Mouse (Mus musculus) forebrain, embryonic 14.5 days (tissue): ENCODE measurements around the gene Minpp1. TPM values are rescaled to one million over a fixed set of nuclear protein-coding genes. Genes with fewer than 3 reads are reported as not detected.
"Not testable (repeated sequence)": the region's sequence is repeated elsewhere in the genome, so short reads cannot be mapped to it uniquely, and the experiment has no call there.

Experiments used
- ATAC-seq: fragments of 200-750 bp; cut with Nextera tagmentation; 2 replicates; pipeline ENCODE4 v1.8.0; 2017; ENCODE audit warnings: mild to moderate bottlenecking, moderate library complexity
- DNase-seq: peaks from one replicate; pipeline ENCODE4 v3.0.0-alpha.2; 2015; ENCODE audit warnings: low spot score
- H3K27ac ChIP-seq: fragments of 300-500 bp; sonication (generic); 2 replicates; pipeline ENCODE4 v1.5.1; 2014; ENCODE audit warnings: low read depth, mild to moderate bottlenecking, control low read depth, low read length, moderate library complexity
- H3K27me3 ChIP-seq: fragments of 300-500 bp; sonication (generic); replicated peaks from 2 replicates; pipeline ENCODE4 v1.6.1; 2014; ENCODE audit warnings: low read length, control low read depth, mixed read lengths; ENCODE audit not compliant: control insufficient read depth, insufficient read depth
- H3K36me3 ChIP-seq: fragments of 300-500 bp; sonication (generic); 2 replicates; pipeline ENCODE4 v1.6.1; 2014; ENCODE audit warnings: low read length, control low read depth; ENCODE audit not compliant: control insufficient read depth, insufficient read depth
- H3K4me1 ChIP-seq: fragments of 300-500 bp; sonication (generic); 2 replicates; pipeline ENCODE4 v1.6.1; 2014; ENCODE audit warnings: antibody characterized with exemption, low read length, control low read depth; ENCODE audit not compliant: control insufficient read depth, insufficient read depth
- H3K4me2 ChIP-seq: fragments of 300-500 bp; sonication (generic); 2 replicates; pipeline ENCODE4 v1.6.1; 2014; ENCODE audit warnings: mild to moderate bottlenecking, control low read depth, low read length
- H3K4me3 ChIP-seq: fragments of 300-500 bp; sonication (generic); 2 replicates; pipeline ENCODE4 v1.5.1; 2014; ENCODE audit warnings: low read depth, low read length, control low read depth
- H3K9ac ChIP-seq: fragments of 300-500 bp; sonication (generic); 2 replicates; pipeline ENCODE4 v1.6.1; 2014; ENCODE audit warnings: mild to moderate bottlenecking, low read length, control low read depth, moderate library complexity
- H3K9me3 ChIP-seq: fragments of 300-500 bp; sonication (generic); replicated peaks from 2 replicates; pipeline ENCODE4 v1.6.1; 2016; ENCODE audit warnings: low read length, control low read depth, mixed read lengths; ENCODE audit not compliant: control insufficient read depth
- WGBS: fragments of 180-500 bp; shearing (Covaris S2); extraction: QIAGEN DNeasy Blood & Tissue Kit; methylation state at CpG from one replicate; pipeline ENCODE4 v1.1.7; 2014; 5-methylcytosine and 5-hydroxymethylcytosine counted together
- polyA plus RNA-seq: library from polyadenylated mRNA; unstranded; fragments of >200 nt; fragmentation: Nextera tagmentation; extraction: Ambion mirVana; gene quantifications from 2 replicates; pipeline ENCODE4 v1.2.1, GENCODE M21; 2014

The Minpp1 gene
- polyA plus RNA-seq, 1 experiment from 2014 or later: 37.5 TPM

DNA sequence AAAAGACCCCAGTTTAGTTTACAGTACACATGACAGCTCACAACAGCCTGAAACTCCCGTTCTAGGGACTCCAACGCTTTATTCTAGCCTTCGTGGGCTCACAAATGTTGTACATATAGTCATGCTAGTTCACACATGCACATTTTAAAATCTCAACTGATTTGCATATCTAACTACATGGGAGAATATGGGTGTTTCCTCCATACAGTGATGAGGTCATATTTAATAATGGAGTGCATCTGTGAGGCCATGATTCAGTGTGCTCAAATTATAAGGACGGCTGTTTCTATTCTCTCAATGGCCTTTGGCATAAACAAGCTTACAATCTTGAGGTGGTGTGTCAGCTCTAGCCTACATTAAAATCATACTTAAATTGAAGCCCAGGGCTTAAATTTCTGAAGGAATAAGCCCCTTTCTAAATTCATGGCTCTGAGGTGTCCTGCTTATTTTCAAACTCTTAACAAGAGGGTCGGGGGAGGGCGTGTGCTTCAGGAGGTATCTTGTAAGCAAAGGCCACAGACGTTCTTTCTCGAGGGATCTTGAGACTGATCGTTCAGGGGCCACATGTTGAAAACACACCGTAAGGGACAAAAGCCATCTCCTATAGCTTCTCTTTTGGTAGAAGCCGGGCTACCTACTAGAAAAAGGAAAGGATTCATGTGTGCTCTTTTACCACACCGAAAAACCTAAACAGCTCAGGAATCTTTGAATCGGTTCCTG is 468 bp upstream of the Minpp1 start:
- Histone ChIP-seq H3K4me1 (peaks cover 9% of the 10 kb centered on the region), H3K36me3 (no peaks in the 10 kb centered on the region)
- 16% methylated on average over 13 of the region's 13 CpGs for WGBS

DNA sequence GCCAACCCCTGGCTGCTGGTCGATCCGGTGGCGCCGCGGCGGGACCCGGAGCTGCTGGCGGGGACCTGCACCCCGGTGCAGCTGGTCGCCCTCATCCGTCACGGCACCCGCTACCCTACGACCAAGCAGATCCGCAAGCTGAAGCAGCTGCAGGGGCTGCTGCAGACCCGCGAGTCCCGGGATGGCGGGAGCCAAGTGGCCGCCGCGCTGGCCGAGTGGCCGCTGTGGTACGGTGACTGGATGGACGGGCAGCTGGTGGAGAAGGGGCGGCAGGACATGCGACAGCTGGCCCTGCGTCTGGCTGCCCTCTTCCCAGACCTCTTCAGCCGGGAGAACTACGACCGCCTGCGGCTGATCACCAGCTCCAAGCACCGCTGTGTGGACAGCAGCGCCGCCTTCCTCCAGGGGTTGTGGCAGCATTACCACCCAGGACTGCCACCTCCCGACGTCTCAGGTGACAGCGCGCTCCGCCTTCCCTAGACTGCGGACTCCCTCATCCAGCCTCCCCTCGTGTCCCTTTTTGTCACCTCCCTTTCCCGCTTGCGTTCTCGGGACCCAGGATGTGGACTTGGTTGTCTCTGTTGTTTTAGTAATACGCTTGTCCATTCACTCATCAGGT is 646 bp downstream of the Minpp1 start:
- H3K9ac ChIP-seq: peak overlapping the region; percentile 85
- WGBS: under 1% methylated on average over 44 of the region's 47 CpGs
- ATAC-seq (peak; percentile 81), DNase-seq (peak; percentile 59)
- H3K4me1 ChIP-seq, H3K9me3 ChIP-seq, H3K36me3 ChIP-seq, H3K27me3 ChIP-seq: not testable (repeated sequence)
- H3K4me3 ChIP-seq: peak overlapping the region; percentile 74
- H3K4me2 ChIP-seq: peak overlapping the region; percentile 79
- peak overlapping the region; percentile 87 for H3K27ac ChIP-seq

More for the DNA sequence above, 468 bp upstream of the Minpp1 start:
- Histone ChIP-seq H3K4me3 (peak overlapping the region; percentile 74), H3K9me3 (no peaks in the 10 kb centered on the region), H3K27me3 (no peaks in the 10 kb centered on the region), H3K4me2 (peak overlapping the region; percentile 79), H3K27ac (peak overlapping the region; percentile 87), H3K9ac (peak overlapping the region; percentile 85)
- ATAC-seq: no peak; the same call in 1 of the 2 replicates
- DNase-seq: peak; percentile 25

DNA sequence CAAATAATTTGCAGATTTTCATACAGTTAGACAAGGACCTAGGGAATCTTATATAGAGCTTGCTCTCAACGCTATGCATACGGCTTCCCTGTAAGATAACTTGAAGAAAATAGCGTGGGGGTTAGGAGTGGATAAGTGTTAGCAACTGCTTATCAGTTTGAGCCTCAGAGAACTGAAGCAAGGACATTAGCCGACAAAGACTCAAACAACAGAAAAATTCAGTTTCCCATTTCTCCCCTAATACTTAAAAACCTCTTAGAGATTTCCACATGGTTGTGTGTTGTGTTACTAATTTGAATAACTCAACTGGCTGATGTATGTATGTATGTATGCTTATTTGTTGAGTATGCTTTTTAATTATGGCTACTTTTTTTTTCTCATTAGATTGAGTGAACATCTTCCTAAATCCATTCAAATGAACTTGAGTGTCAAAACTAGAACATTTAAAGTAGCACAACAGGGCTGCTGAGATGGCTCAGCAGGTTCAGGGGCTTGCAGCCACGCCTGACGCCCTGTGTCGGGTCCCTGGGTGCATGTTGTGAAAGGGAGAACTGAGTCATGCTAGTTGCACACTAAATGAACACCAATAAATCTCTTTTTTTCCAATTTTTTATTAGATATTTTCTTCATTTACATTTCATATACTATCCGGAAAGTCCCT is 2.2 kb downstream of the Minpp1 start:
- H3K4me3 ChIP-seq: no peak overlapping the region
- H3K27me3 ChIP-seq: no peaks in the 10 kb centered on the region
- no peak for ATAC-seq
- WGBS: 82% methylated on average over 8 of the region's 8 CpGs
- H3K9me3 ChIP-seq: no peaks in the 10 kb centered on the region
- peaks cover 3% of the 10 kb centered on the region; the same call in 1 of the 2 replicates for H3K36me3 ChIP-seq
- H3K4me2 ChIP-seq: peak overlapping the region; percentile 79
- no peak for DNase-seq
- no peak overlapping the region for H3K9ac ChIP-seq
- H3K4me1 ChIP-seq: peaks cover 9% of the 10 kb centered on the region
- H3K27ac ChIP-seq: no peak overlapping the region

DNA sequence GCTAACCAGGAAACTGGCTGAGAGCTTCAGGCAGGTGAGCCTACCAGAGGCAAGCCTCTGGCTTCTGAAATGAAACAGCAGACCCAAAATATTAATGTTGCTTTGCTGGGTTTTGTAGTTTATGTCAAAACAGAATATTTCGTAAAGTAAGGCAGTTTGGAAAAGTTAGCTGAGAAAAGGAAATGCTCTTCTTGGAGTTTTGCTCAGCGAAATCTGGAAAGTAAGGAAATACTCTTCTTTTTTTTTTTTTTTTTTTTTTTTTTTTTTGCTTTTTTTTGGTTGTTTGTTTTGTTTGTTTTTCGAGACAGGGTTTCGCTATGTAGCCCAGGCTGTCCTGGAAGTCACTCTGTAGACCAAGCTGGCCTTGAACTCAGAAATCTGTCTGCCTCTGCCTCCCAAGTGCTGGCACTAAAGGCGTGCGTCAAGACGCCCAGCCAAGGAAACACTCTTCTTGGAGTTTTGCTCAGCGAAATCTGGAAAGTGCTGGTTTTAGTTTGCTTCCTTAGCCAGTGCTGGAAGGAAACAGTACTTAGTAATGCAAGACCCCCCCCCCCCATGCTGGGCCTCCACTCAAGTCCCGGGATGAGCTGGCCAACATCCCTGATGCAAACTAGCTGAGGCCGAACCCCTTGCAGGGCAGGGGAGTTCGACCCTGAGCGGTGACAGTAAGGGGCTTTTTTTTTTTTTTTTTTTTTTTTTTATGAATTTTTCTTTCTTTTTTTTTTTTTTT is 3.8 kb downstream of the Minpp1 start:
- no peak for DNase-seq
- Histone ChIP-seq H3K36me3 (peaks cover 10% of the 10 kb centered on the region), H3K9ac (no peak overlapping the region), H3K4me3 (no peak overlapping the region), H3K27ac (no peak overlapping the region), H3K4me1 (peaks cover 9% of the 10 kb centered on the region), H3K27me3 (no peaks in the 10 kb centered on the region), H3K4me2 (no peak overlapping the region), H3K9me3 (no peaks in the 10 kb centered on the region)
- no peak for ATAC-seq
- WGBS: 89% methylated on average over 12 of the region's 12 CpGs

DNA sequence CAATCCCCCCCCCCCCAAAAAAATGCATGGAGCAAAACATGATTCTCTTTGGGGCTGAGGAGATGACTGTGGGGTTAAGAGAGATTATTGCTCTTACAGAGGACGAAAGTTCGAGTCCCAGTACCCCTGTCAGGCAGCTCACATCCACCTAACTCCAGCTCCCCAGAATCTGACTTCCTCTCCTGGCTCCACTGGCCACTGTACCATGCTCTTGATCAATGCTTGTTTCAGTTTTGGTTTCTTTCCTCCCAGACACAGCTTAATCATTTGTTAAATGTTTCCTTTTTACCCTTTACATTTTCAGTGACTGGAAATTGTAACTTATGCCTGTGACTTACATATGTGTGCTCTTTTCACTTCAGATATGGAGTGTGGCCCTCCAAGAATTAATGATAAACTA is 5.4 kb downstream of the Minpp1 start:
- H3K36me3 ChIP-seq: peaks cover 24% of the 10 kb centered on the region
- DNase-seq (no peak), ATAC-seq (no peak)
- WGBS: 91% methylated on average over 2 of the region's 2 CpGs
- no peak overlapping the region for H3K27ac ChIP-seq
- no peaks in the 10 kb centered on the region for H3K27me3 ChIP-seq
- H3K9me3 ChIP-seq: no peaks in the 10 kb centered on the region
- H3K4me1 ChIP-seq: peaks cover 4% of the 10 kb centered on the region
- no peak overlapping the region for H3K4me3 ChIP-seq
- no peak overlapping the region for H3K4me2 ChIP-seq
- H3K9ac ChIP-seq: no peak overlapping the region

DNA sequence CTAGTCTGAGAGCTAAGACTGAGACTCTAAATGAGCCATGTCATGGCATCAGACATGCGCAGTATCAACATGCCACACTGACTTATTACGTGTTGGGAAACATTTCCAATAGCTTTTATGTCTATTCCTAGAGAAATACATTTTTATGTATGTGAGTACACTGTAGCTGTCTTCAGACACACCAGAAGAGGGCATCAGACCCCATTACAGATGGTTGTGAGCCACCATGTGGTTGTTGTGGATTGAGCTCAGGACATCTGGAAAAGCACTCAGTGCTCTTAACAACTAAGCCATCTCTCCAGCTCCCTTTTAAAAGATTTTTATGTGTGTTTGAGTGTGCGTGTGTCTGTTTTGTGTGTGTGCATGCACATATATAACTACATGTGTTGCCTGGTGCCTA is 6.8 kb downstream of the Minpp1 start:
- Histone ChIP-seq H3K9ac (no peak overlapping the region), H3K4me2 (no peak overlapping the region), H3K4me3 (no peak overlapping the region), H3K27me3 (no peaks in the 10 kb centered on the region), H3K9me3 (no peaks in the 10 kb centered on the region), H3K27ac (no peak overlapping the region), H3K4me1 (peaks cover 4% of the 10 kb centered on the region), H3K36me3 (peaks cover 24% of the 10 kb centered on the region)
- DNase-seq (no peak), ATAC-seq (no peak)
- 97% methylated on average over 3 of the region's 3 CpGs for WGBS

DNA sequence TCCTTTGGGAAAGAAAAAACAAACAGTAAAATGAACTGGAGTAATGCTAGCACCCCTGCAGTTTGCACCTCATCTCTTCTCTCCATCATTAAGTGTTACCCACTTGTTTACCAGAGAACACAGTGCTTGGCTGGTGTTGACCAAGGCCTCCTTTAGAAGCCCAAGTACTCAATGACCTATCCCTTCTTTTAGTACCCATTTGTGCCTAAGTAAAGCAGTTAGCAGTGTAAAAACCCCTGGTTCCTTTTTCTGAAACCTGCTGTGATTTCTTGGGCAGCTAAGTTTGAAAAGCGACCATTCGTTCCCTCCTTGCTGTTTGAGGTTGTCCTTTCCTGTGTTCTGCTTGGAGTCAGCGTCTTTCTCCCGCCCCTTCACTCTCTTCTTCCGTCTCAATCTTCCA is 7.4 kb downstream of the Minpp1 start:
- Histone ChIP-seq H3K27ac (no peak overlapping the region), H3K9me3 (no peaks in the 10 kb centered on the region), H3K27me3 (no peaks in the 10 kb centered on the region), H3K4me2 (no peak overlapping the region), H3K9ac (no peak overlapping the region), H3K4me1 (no peaks in the 10 kb centered on the region; the same call in 1 of the 2 replicates), H3K36me3 (peaks cover 24% of the 10 kb centered on the region), H3K4me3 (no peak overlapping the region)
- no peak for ATAC-seq
- 96% methylated on average over 5 of the region's 5 CpGs for WGBS
- no peak for DNase-seq

DNA sequence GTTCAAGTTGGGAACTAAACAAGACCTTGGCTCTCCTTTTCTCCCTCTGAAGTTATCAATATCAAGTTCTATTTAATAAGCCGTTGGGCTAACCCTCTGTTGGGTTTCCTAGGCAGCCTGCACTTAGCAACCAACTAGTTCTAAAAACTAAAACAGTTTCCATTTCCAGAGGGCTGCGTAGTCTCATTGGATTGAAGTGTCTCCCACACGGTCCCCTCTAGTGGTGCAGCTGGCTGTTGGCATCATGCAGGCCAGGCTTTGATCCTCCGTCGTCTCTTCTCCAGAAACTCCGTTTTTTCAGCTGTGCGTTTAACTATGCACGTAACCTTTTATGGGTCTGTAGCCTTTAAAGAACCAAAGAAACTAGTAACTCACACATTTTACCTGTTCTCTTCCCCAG is 7.9 kb downstream of the Minpp1 start:
- Histone ChIP-seq H3K36me3 (peaks cover 27% of the 10 kb centered on the region), H3K27me3 (no peaks in the 10 kb centered on the region), H3K4me3 (no peak overlapping the region), H3K4me1 (no peaks in the 10 kb centered on the region), H3K9me3 (no peaks in the 10 kb centered on the region), H3K4me2 (no peak overlapping the region), H3K27ac (no peak overlapping the region), H3K9ac (no peak overlapping the region)
- 89% methylated on average over 8 of the region's 8 CpGs for WGBS
- ATAC-seq (no peak), DNase-seq (no peak)
